Mouse (Mus musculus) mature B cell (primary cell): Measurements from ENCODE around the gene Galm.

Source experiments
- in situ Hi-C: fragments of 300-500 bp; cut with MboI; formaldehyde crosslinking; loops from 2 replicates; pipeline ENCODE4 v1.14.3; 2019

The Galm gene

GRCm38 (mm10) chr17:80128476-80128990 is 1.3 kb downstream of the Galm start:
- in situ Hi-C loops = no loop called here

- in situ Hi-C loops = no loop called here
Observed at GRCm38 (mm10) chr17:80129387-80129786, 2.1 kb downstream of the Galm start.

- in situ Hi-C loops = no loop called here
Observed at GRCm38 (mm10) chr17:80130718-80131430, 3.6 kb downstream of the Galm start.

GRCm38 (mm10) chr17:80131431-80131766 is 4.1 kb downstream of the Galm start:
- in situ Hi-C loops = no loop called here

- in situ Hi-C loops = no loop called here
Observed at GRCm38 (mm10) chr17:80131838-80132237, 4.6 kb downstream of the Galm start.

- in situ Hi-C loops = no loop called here
Observed at GRCm38 (mm10) chr17:80132502-80132901, 5.2 kb downstream of the Galm start.

GRCm38 (mm10) chr17:80138434-80139162 is 11.3 kb downstream of the Galm start:
- in situ Hi-C loops = no loop called here

- in situ Hi-C loops = no loop called here
Observed at GRCm38 (mm10) chr17:80139753-80140444, 12.6 kb downstream of the Galm start.

- in situ Hi-C loops = no loop called here
Observed at GRCm38 (mm10) chr17:80143478-80144232, 16.4 kb downstream of the Galm start.

GRCm38 (mm10) chr17:80145210-80145609 is 17.9 kb downstream of the Galm start:
- in situ Hi-C loops = no loop called here

- in situ Hi-C loops = no loop called here
Observed at GRCm38 (mm10) chr17:80145771-80146170, 18.5 kb downstream of the Galm start.

GRCm38 (mm10) chr17:80148053-80148994 is 21.1 kb downstream of the Galm start:
- in situ Hi-C loops = no loop called here

GRCm38 (mm10) chr17:80148995-80149388 is 21.7 kb downstream of the Galm start:
- in situ Hi-C loops = no loop called here

GRCm38 (mm10) chr17:80151353-80151752 is 24.1 kb downstream of the Galm start:
- in situ Hi-C loops = no loop called here

GRCm38 (mm10) chr17:80152767-80153630 is 25.7 kb downstream of the Galm start:
- in situ Hi-C loops = no loop called here

- in situ Hi-C loops = no loop called here
Observed at GRCm38 (mm10) chr17:80153631-80154030, 26.4 kb downstream of the Galm start.

GRCm38 (mm10) chr17:80156905-80157304 is 29.6 kb downstream of the Galm start:
- in situ Hi-C loops = no loop called here

GRCm38 (mm10) chr17:80157489-80157888 is 30.2 kb downstream of the Galm start:
- in situ Hi-C loops = no loop called here

GRCm38 (mm10) chr17:80160454-80160853 is 33.2 kb downstream of the Galm start:
- in situ Hi-C loops = no loop called here

GRCm38 (mm10) chr17:80163991-80164390 is 36.7 kb downstream of the Galm start:
- in situ Hi-C loops = no loop called here
